Mouse (Mus musculus) inflammation-experienced regulatory T-cells, adult 6 months (primary cell): ENCODE measurements around the gene Rhoh. TPM values are rescaled to one million over a fixed set of nuclear protein-coding genes. Genes with fewer than 3 reads are reported as not detected.

Experiments used
- ATAC-seq: one replicate; pipeline ENCODE4 v1.8.0; 2017
- polyA plus RNA-seq, 3 experiments: library from polyadenylated mRNA; unstranded; fragments of 100-300 nt; shearing (Covaris generic); gene quantifications; one replicate each; pipeline ENCODE4 v1.2.1; 2017

The Rhoh gene
- polyA plus RNA-seq, 3 experiments from 2014 or later = 154 to 314 (median 282) TPM

GRCm38 (mm10) chr5:65860281-65861000 is 572 bp upstream of the Rhoh start:
- no peak for ATAC-seq

GRCm38 (mm10) chr5:65862217-65862927 is 1.4 kb downstream of the Rhoh start:
- ATAC-seq = no peak

DNA sequence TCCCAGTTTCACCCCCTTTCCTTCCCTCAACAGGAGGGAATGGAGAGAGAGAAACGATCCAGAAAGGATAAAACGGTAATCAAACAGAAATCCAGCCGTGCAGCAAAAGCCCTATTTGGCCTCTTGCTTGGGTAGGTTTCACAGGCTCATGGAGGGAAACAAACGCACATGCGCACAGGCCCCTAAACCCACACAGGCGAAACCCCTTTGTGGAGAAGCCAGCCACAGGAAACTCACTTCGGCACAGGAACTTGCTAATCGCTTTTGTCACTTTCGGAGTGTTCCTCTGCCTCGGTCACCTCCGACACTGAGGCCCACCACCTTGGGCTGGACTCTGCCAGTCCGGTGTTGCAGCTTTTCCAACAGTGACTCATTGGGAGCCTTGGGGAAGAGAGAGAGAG is 2.3 kb downstream of the Rhoh start:
- ATAC-seq = peak; percentile 72

DNA sequence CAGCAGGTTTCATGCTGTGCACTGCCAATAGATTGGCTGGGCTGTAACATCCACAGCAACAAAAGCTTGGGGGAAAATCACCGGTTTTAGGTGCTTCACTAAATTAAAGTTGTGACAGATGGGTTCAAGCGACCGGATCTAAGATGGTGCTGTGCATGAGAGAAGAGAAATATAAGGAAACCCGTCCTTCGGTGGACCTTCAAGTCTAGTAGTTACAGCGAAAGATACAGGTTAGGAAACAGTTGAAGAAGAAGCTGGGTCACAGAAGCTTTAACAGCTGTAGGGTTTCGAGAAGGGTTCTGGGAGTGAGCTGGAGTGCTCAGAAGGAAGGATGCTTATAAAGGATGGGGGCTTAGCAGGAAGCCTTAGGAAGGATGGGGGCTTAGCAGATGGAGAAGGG is 3.5 kb downstream of the Rhoh start:
- no peak for ATAC-seq

- ATAC-seq = no peak
Measured at GRCm38 (mm10) chr5:65864946-65865345, 3.9 kb downstream of the Rhoh start.

DNA sequence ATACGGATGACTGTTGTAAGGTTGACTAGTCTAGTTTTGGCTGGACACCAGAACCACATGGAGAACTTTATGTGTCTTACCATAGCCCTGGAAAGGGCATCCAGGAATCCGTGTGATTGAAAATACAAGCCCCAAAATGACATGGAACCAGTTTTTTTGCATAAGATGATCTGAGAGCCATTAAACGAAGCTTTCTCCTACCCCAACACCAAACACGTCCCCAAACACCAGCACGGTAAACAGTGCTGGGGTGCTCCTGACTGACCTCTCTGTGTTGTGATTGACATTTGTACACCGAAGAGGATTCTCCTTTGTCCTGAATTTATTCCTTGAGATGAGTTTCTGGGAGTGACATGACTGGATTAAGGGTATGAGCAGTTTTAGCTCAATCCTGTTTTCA is 5.6 kb downstream of the Rhoh start:
- no peak for ATAC-seq

- peak; percentile 44 for ATAC-seq
Measured at GRCm38 (mm10) chr5:65867380-65868116, 6.5 kb downstream of the Rhoh start.

DNA sequence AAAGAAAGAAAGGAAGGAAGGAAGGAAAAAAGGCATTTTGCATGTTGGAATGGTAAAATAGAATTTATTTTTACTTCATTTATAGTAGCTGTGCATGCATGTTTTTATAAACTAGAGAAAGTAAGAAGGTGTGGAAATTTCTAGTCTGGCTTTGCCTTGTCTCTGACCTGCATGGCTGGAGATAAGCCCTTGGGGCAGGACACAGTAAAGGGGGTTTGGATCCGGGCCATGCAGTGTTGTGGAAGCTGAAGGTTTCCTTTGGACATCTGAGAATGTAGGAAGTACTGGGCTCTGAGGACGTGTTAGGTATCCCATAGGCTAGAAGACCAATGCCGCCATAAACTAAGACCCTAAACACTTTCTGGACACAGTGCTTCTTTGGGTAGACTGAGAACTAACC is 7.4 kb downstream of the Rhoh start:
- no peak for ATAC-seq

GRCm38 (mm10) chr5:65869660-65870059 is 8.6 kb downstream of the Rhoh start:
- ATAC-seq = no peak

GRCm38 (mm10) chr5:65871276-65871875 is 10.4 kb downstream of the Rhoh start:
- peak; percentile 42 for ATAC-seq

GRCm38 (mm10) chr5:65873212-65873611 is 12.2 kb downstream of the Rhoh start:
- ATAC-seq = peak; percentile 44

GRCm38 (mm10) chr5:65875269-65875668 is 14.3 kb downstream of the Rhoh start:
- peak; percentile 9 for ATAC-seq

DNA sequence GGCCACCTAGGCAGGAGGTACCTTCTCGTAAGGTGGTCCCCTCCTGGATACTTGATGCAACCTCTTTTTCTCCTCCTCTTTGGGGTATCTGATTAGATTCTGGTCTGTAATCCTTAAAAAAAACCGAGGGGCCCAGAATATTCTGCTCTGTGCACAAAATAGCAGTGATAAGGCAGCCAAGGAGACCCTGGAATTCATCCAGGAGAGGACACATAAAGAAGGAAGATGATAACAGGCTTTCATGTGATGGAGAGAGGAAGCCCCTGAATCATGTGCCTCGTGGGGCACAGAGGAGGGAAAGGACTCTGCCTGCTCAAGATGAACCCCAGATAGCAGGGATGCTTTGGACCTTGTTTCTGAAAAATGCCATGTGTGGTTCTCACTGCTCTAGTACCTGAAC is 17.4 kb downstream of the Rhoh start:
- no peak for ATAC-seq

- no peak for ATAC-seq
Measured at GRCm38 (mm10) chr5:65881254-65881653, 20.2 kb downstream of the Rhoh start.

DNA sequence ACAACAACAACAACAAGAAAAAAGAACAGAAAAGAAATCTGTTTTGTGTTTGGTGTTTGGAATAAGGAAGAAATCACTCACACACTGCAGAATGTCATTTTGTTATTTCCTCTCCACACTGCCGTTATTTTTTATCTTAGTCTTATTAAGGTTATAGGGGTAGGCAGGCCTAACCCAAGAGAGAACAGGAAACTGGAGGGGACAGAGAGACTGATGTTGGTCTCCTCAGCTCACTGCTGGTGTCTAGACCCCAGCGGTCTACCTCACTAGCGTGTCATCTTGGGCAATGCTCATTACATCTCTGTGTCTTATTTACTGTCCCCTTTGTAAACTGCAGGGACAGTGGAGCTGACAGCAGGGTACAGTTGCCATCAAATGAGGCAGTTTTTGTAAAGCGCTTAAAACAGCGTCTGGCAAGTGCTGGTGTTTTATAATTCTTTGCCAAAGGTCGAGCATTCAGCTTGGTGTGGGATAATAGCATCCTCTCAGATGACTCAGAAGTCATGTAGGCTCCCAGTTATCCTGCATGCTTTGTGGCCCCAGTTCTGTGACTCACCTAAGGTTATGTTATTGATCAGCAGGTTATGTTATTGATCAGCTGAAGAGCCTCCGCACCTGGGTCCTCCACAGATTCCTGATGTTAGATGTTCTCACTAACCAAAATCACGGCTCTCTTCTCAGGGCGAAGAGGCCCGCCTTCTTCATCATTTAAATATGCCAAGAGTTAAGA is 21.6 kb downstream of the Rhoh start:
- peak; percentile 31 for ATAC-seq

- peak; percentile 33 for ATAC-seq
Measured at GRCm38 (mm10) chr5:65883355-65883754, 22.3 kb downstream of the Rhoh start.

GRCm38 (mm10) chr5:65885699-65886443 is 24.9 kb downstream of the Rhoh start:
- ATAC-seq = no peak

GRCm38 (mm10) chr5:65888102-65888501 is 27.1 kb downstream of the Rhoh start:
- peak; percentile 14 for ATAC-seq

- peak; percentile 58 for ATAC-seq
Measured at GRCm38 (mm10) chr5:65888998-65889397, 28.0 kb downstream of the Rhoh start.

DNA sequence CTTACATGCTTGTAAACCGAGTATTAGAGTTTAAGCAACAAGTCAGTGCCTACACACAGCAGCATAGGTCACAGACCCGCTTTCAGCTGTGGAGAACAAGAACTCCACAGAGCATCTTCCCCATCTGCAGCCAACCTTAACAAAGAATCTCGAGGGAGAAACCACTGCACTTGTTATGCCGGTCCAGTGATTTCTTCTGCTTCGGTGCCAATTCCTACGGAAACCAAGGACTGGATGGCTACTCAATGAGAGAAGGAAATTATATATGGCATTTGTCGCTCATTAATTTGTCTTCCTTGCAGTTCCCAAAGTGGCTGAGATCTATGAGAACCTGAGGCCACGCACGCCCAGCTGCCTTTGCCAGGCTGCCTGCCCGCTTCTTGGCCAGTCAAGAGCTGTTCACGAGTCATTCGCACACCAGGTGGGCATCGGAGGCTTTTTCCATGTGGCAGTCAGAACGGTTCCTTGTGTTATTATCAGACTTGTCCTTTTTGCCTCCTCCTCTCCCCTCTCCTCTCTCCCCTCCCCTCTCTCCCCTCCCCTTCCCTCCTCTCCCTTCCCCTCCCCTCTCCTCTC is 30.3 kb downstream of the Rhoh start:
- ATAC-seq = no peak

GRCm38 (mm10) chr5:65895121-65895692 is 34.2 kb downstream of the Rhoh start:
- ATAC-seq = no peak
